ENCODE assay signal across 21 mouse cellular contexts in the genomic region with DNA sequence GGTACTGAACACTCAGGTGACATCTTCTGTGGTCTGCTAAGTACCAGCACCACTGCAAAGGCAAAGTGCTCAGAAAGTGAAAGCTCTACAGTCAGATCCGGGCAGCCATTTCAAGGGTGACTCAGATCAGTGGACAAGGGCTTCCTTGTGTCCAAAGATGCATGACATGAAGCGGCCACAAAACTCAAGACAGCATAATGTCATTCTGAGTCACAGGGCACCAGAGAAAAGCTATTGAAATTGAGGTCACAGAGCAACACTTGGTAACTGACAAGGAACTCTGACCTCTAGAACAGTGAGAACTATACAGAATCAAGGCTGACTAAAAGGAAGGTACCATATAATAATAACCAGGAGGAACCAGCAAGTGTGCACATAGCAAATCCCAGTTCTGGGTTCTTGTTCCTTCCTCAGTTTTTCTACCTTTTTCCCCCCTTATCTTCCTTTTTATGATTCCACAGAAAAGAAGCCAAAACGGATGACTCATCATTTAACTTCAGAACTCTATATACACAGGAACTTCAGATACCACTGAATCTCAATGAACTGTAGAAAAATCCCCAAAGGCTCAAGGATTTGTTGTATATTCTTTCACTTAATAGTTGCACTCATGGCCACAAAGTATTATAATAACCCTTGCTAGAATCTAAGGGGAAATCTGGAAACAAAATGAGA.
DNase-seq lines count a peak whose midpoint lies in the region; ATAC-seq and TF ChIP-seq lines count a peak whose summit lies in the region.
"Had no signal": no experiment of that assay in that cellular context is flagged by ENCODE, and none has a peak within 500 bp of the region (broad histone marks: within the 10 kb centered on the region; RNA-seq: fewer than 3 reads in every experiment).

No protein-coding gene starts in this region.

- H3K9ac ChIP-seq in hindbrain, embryonic 14.5 days, result no peak overlapping the region
- H3K9ac ChIP-seq: forebrain, embryonic 12.5 days; hindbrain, embryonic 15.5 days; limb, embryonic 15.5 days; lung, embryonic 14.5 days; stomach, embryonic 15.5 days had no signal

- no peak overlapping the region for H3K4me3 ChIP-seq in hindbrain, embryonic 14.5 days (replicated peaks; ENCODE audit: low read length)
- no peak overlapping the region for H3K4me3 ChIP-seq in cerebellum, adult 2 months (replicated peaks; ENCODE audit: insufficient read depth, low read depth, low read length)
- H3K4me3 ChIP-seq: forebrain, embryonic 12.5 days; hindbrain, embryonic 15.5 days; limb, embryonic 15.5 days; stomach, embryonic 15.5 days had no signal

- no peak overlapping the region for H3K4me2 ChIP-seq in hindbrain, embryonic 14.5 days (replicated peaks)
- H3K4me2 ChIP-seq: forebrain, embryonic 12.5 days; hindbrain, embryonic 15.5 days; limb, embryonic 15.5 days; lung, embryonic 14.5 days; stomach, embryonic 15.5 days had no signal

- no peaks in the 10 kb centered on the region for H3K9me3 ChIP-seq in hindbrain, embryonic 14.5 days (ENCODE audit: control insufficient read depth, low read length)
- H3K9me3 ChIP-seq: forebrain, embryonic 12.5 days; G1E; hindbrain, embryonic 15.5 days; limb, embryonic 15.5 days; stomach, embryonic 15.5 days had no signal

- peak; percentile 62 for ATAC-seq in frontal cortex, adult (ENCODE audit: low TSS enrichment)
- no peak for ATAC-seq in hindbrain, embryonic 14.5 days (ENCODE audit: low FRiP score)

- H3K36me3 ChIP-seq in hindbrain, embryonic 14.5 days (replicated peaks; ENCODE audit: control insufficient read depth, insufficient read depth), result no peaks in the 10 kb centered on the region
- H3K36me3 ChIP-seq: forebrain, embryonic 12.5 days; hindbrain, embryonic 15.5 days; stomach, embryonic 15.5 days had no signal

- H3K4me1 ChIP-seq in hindbrain, embryonic 14.5 days (replicated peaks; ENCODE audit: control insufficient read depth, insufficient read depth, low read length), result no peaks in the 10 kb centered on the region
- no peaks in the 10 kb centered on the region for H3K4me1 ChIP-seq in cerebellum, adult 2 months (ENCODE audit: control insufficient read depth, insufficient read depth, low read length)
- H3K4me1 ChIP-seq: forebrain, embryonic 12.5 days; hindbrain, embryonic 15.5 days; stomach, embryonic 15.5 days had no signal

- no peak overlapping the region for H3K27ac ChIP-seq in hindbrain, embryonic 14.5 days
- no peak overlapping the region for H3K27ac ChIP-seq in cerebellum, adult 2 months (ENCODE audit: insufficient read depth, low read length)
- H3K27ac ChIP-seq: forebrain, embryonic 12.5 days; hindbrain, embryonic 15.5 days; limb, embryonic 15.5 days; stomach, embryonic 15.5 days had no signal

- no peak for TF ChIP-seq CTCF in cerebellum, adult 2 months (IDR thresholded peaks at IDR 0.05; ENCODE audit: borderline replicate concordance, insufficient read depth, low read depth, low read length)

- no peak for DNase-seq in frontal cortex, postnatal 25 days (ENCODE audit: low spot score in 2 of 2)
- DNase-seq in 3T3-L1 (ENCODE audit: low read depth, low spot score) (peak; percentile 88), NIH3T3 (ENCODE audit: low read depth) (peak; percentile 45)
- DNase-seq in brain, adult 2 months (ENCODE audit: low read depth, low spot score), result peak; percentile 28
- DNase-seq in hindbrain, embryonic 14.5 days (ENCODE audit: low spot score), result no peak
- no peak for DNase-seq in cerebellum, adult 2 months
- DNase-seq in left cerebral cortex, adult 18-20 months (ENCODE audit: low spot score in 2 of 2), result no peak
- DNase-seq: cerebellum, adult 9-10 months; gastrocnemius, postnatal 25 days; kidney, adult 11 months; kidney, postnatal 4 days; lung, embryonic 14.5 days; lung, postnatal 4 days; midbrain, embryonic 14.5 days; thymus, adult 2 months had no signal

- 66% methylated on average over 3 of the region's 3 CpGs for WGBS in hindbrain, embryonic 14.5 days
- 87% methylated on average over 3 of the region's 3 CpGs for WGBS in cerebellum, adult 2 months

- TF ChIP-seq POLR2A in cerebellum, adult 2 months (IDR thresholded peaks at IDR 0.05; ENCODE audit: borderline replicate concordance, insufficient read depth, low read length), result no peak

- no peaks in the 10 kb centered on the region for H3K27me3 ChIP-seq in hindbrain, embryonic 14.5 days (ENCODE audit: control insufficient read depth, insufficient read depth, low read length)
- no peaks in the 10 kb centered on the region for H3K27me3 ChIP-seq in cerebellum, adult 2 months (ENCODE audit: control insufficient read depth, insufficient read depth, low read length)
- H3K27me3 ChIP-seq: forebrain, embryonic 12.5 days; hindbrain, embryonic 15.5 days; limb, embryonic 15.5 days; stomach, embryonic 15.5 days had no signal

Comparison
In these comparisons a context has a peak if more than half of its experiments do, and no peak if none do; other contexts are left out.
1. DNase-seq: peak in 3T3-L1 (single experiment), NIH3T3 (single experiment) and brain, adult 2 months (single experiment); none in frontal cortex, postnatal 25 days (0 of 2), hindbrain, embryonic 14.5 days (single experiment), cerebellum, adult 2 months (0 of 2) and left cerebral cortex, adult 18-20 months (0 of 2).